ENCODE assay signal across 9 mouse cellular contexts in the genomic region with DNA sequence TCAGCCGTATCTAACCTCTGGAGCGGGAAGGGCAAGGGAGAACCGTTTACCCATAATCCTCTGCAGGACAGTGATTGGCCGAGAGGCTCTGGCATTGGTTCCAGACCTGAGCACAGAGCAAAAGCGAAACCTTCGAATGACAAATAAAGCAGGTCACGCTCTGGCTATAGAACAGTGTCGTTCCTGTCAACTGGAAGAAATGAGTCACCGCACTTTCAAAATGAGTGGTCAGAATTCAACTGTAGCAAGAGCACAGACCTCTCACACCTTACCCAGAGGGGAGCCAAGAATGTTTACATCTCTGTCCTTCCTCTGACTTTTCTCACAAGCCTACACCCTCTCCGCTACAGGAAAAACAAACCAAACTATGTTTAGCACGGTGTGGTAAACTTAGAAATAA. TPM values are rescaled to one million over a fixed set of nuclear protein-coding genes. Genes with fewer than 3 reads are reported as not detected.
DNase-seq lines count a peak whose midpoint lies in the region; ATAC-seq and TF ChIP-seq lines count a peak whose summit lies in the region.
"Had no signal": no experiment of that assay in that cellular context is flagged by ENCODE, and none has a peak within 500 bp of the region (broad histone marks: within the 10 kb centered on the region; RNA-seq: fewer than 3 reads in every experiment).

No protein-coding gene starts in this region.

- intact Hi-C loops in gastrocnemius, adult 2 months (cut with DNase I) = no loop called here

- peaks cover 10% of the 10 kb centered on the region for H3K4me1 ChIP-seq in megakaryocyte, embryonic 14.5 days
- peaks cover 3% of the 10 kb centered on the region; the same call in 1 of the 2 replicates for H3K4me1 ChIP-seq in forebrain, embryonic 11.5 days (replicated peaks; ENCODE audit: control insufficient read depth, insufficient read depth, low read length)
- H3K4me1 ChIP-seq in midbrain, embryonic 14.5 days (ENCODE audit: control insufficient read depth, insufficient read depth, low read length) = no peaks in the 10 kb centered on the region

- WGBS in forebrain, embryonic 11.5 days = 78% methylated on average over 11 of the region's 11 CpGs
- WGBS in midbrain, embryonic 14.5 days = 76% methylated on average over 11 of the region's 11 CpGs

- peak; percentile 86 for ATAC-seq in erythroid progenitor cell, adult 5-6 weeks (replicated peaks; ENCODE audit: low FRiP score, poor library complexity, severe bottlenecking)
- no peak for ATAC-seq in forebrain, embryonic 11.5 days (replicated peaks; ENCODE audit: low FRiP score)
- ATAC-seq in midbrain, embryonic 14.5 days (ENCODE audit: low FRiP score, low TSS enrichment) = no peak

- H3K4me2 ChIP-seq in forebrain, embryonic 11.5 days (ENCODE audit: low read depth, low read length, severe bottlenecking) = no peak overlapping the region
- H3K4me2 ChIP-seq in midbrain, embryonic 14.5 days (ENCODE audit: low read length) = no peak overlapping the region

- H3K4me3 ChIP-seq in gastrocnemius, adult 2 months = peak overlapping the region; percentile 58
- peak overlapping the region; percentile 57 for H3K4me3 ChIP-seq in megakaryocyte, embryonic 14.5 days (replicated peaks)
- H3K4me3 ChIP-seq in forebrain, embryonic 11.5 days (ENCODE audit: low read depth, low read length) = no peak overlapping the region
- no peak overlapping the region for H3K4me3 ChIP-seq in midbrain, embryonic 14.5 days (replicated peaks; ENCODE audit: low read depth, low read length)

- H3K27me3 ChIP-seq in megakaryocyte, embryonic 14.5 days (replicated peaks) = peaks cover 4% of the 10 kb centered on the region
- no peaks in the 10 kb centered on the region for H3K27me3 ChIP-seq in forebrain, embryonic 11.5 days (ENCODE audit: control insufficient read depth, insufficient read depth, low read length)
- H3K27me3 ChIP-seq in midbrain, embryonic 14.5 days (ENCODE audit: control insufficient read depth, insufficient read depth, low read length) = no peaks in the 10 kb centered on the region

- peak; percentile 58 for DNase-seq in gastrocnemius, adult 2 months
- no peak for DNase-seq in gastrocnemius, postnatal 10 days
- peak; percentile 94 for DNase-seq in CD4-positive helper T cell, adult 2 months (ENCODE audit: low read depth, low spot score)
- peak; percentile 80 for DNase-seq in kidney, adult 18-20 months
- no peak for DNase-seq in forebrain, embryonic 11.5 days (ENCODE audit: low spot score)
- no peak for DNase-seq in midbrain, embryonic 14.5 days

- no peak overlapping the region for H3K9ac ChIP-seq in forebrain, embryonic 11.5 days (ENCODE audit: low read length)
- no peak overlapping the region for H3K9ac ChIP-seq in midbrain, embryonic 14.5 days (replicated peaks; ENCODE audit: low read length)

- H3K36me3 ChIP-seq in megakaryocyte, embryonic 14.5 days (replicated peaks; ENCODE audit: low read length) = no peaks in the 10 kb centered on the region
- H3K36me3 ChIP-seq in forebrain, embryonic 11.5 days (ENCODE audit: control insufficient read depth, insufficient read depth, low read length) = no peaks in the 10 kb centered on the region
- H3K36me3 ChIP-seq in midbrain, embryonic 14.5 days (ENCODE audit: control insufficient read depth, insufficient read depth, low read length) = no peaks in the 10 kb centered on the region
- H3K36me3 ChIP-seq: G1E had no signal

- peaks cover 20% of the 10 kb centered on the region for H3K9me3 ChIP-seq in megakaryocyte, embryonic 14.5 days
- H3K9me3 ChIP-seq in forebrain, embryonic 11.5 days (ENCODE audit: control insufficient read depth, low read length) = no peaks in the 10 kb centered on the region; the same call in 1 of the 2 replicates
- no peaks in the 10 kb centered on the region for H3K9me3 ChIP-seq in midbrain, embryonic 14.5 days (ENCODE audit: control insufficient read depth, low read length)
- H3K9me3 ChIP-seq: G1E had no signal

- TF ChIP-seq CTCF in gastrocnemius, adult 2 months (IDR thresholded peaks at IDR 0.05) = no peak

- peak overlapping the region; percentile 82 for H3K27ac ChIP-seq in gastrocnemius, adult 2 months
- H3K27ac ChIP-seq in forebrain, embryonic 11.5 days (ENCODE audit: low read depth, low read length) = no peak overlapping the region
- H3K27ac ChIP-seq in midbrain, embryonic 14.5 days (replicated peaks; ENCODE audit: low read depth, low read length) = no peak overlapping the region

RNA-seq across cellular contexts. Expression of a gene that starts 45.4 kb away (rescaled TPM):
- total RNA-seq in gastrocnemius, adult 2 months (2021) = 1 to 10 TPM; 1.1 to 1.2 TPM
- 1 to 10 TPM in 1 of 2 experiments, under 1 TPM in 1; 0.70 to 2.7 TPM for total RNA-seq in gastrocnemius, postnatal 10 days (2021)
- 0.42 TPM in 1 of 2 replicates, not detected in the other for total RNA-seq in erythroid progenitor cell, adult 5-6 weeks (2015; ENCODE audit: low replicate concordance)
- 0.26 TPM in 1 of 2 replicates, not detected in the other for total RNA-seq in erythroid progenitor cell, adult 5-6 weeks (2017; ENCODE audit: low replicate concordance)
- polyA plus RNA-seq in megakaryocyte, embryonic 14.5 days (2012; ENCODE audit: insufficient read depth, low replicate concordance) = 1.1 TPM in 1 of 2 replicates, not detected in the other
- 0.13 TPM in 1 of 2 replicates, not detected in the other for polyA plus RNA-seq in forebrain, embryonic 11.5 days (2014; fragmentation: Nextera tagmentation; extraction: Ambion mirVana)
- polyA plus RNA-seq in midbrain, embryonic 14.5 days (2014; fragmentation: Nextera tagmentation; extraction: Ambion mirVana) = not detected in 2 replicates
- polyA plus RNA-seq: G1E had no signal

Comparison
In these comparisons a context has a peak if more than half of its experiments do, and no peak if none do; other contexts are left out.
1. DNase-seq: peak in gastrocnemius, adult 2 months (single experiment), CD4-positive helper T cell, adult 2 months (single experiment) and kidney, adult 18-20 months (single experiment); none in gastrocnemius, postnatal 10 days (single experiment), forebrain, embryonic 11.5 days (single experiment) and midbrain, embryonic 14.5 days (single experiment).
2. H3K4me3 ChIP-seq: peak in gastrocnemius, adult 2 months (single experiment) and megakaryocyte, embryonic 14.5 days (single experiment); none in forebrain, embryonic 11.5 days (single experiment) and midbrain, embryonic 14.5 days (single experiment).